Mouse (Mus musculus) liver, embryonic 14.5 days (tissue): ENCODE data around the gene Tmed3. TPM values are rescaled to one million over a fixed set of nuclear protein-coding genes. Genes with fewer than 3 reads are reported as not detected.
A peak's percentile ranks its signal among the peaks of the same experiment; 100 is the strongest.

ENCODE experiments used
- ATAC-seq: fragments of 200-750 bp; cut with Nextera tagmentation; 2 replicates; pipeline ENCODE4 v1.8.0; 2017; ENCODE audit warnings: moderate number of reproducible peaks, mild to moderate bottlenecking, moderate library complexity; ENCODE audit not compliant: insufficient read depth
- DNase-seq, 3 experiments: peaks; one replicate each; pipeline ENCODE4 v3.0.0-alpha.2; 2012 to 2013; ENCODE audit warnings: low read depth in 3 of 3, low spot score in 3 of 3
- H3K27ac ChIP-seq: fragments of 300-500 bp; sonication (generic); 2 replicates; pipeline ENCODE4 v1.5.1; 2014; ENCODE audit warnings: moderate library complexity, mild to moderate bottlenecking, control low read depth, inconsistent platforms
- H3K27me3 ChIP-seq: fragments of 300-500 bp; sonication (generic); 2 replicates; pipeline ENCODE4 v1.6.1; 2014; ENCODE audit warnings: mild to moderate bottlenecking, low read length, moderate library complexity; ENCODE audit not compliant: control insufficient read depth, insufficient read depth
- H3K36me3 ChIP-seq: fragments of 300-500 bp; sonication (generic); replicated peaks from 2 replicates; pipeline ENCODE4 v1.6.1; 2014; ENCODE audit warnings: low read depth; ENCODE audit not compliant: control insufficient read depth, insufficient read depth
- H3K4me1 ChIP-seq, 2 experiments: fragments of 200-500 bp in 1 of 2; fragments of 300-500 bp in 1 of 2; sonication (generic) in 1 of 2; replicated peaks; 2 replicates each; pipeline ENCODE4 v1.6.1; 2012 to 2014; ENCODE audit warnings: antibody characterized with exemption in 1 of 2, inconsistent platforms in 1 of 2, low read length in 1 of 2; ENCODE audit not compliant: control insufficient read depth in 2 of 2, insufficient read depth in 2 of 2
- H3K4me2 ChIP-seq: fragments of 300-500 bp; sonication (generic); 2 replicates; pipeline ENCODE4 v1.6.1; 2014; ENCODE audit warnings: low read depth, mild to moderate bottlenecking, control low read depth, moderate library complexity
- H3K4me3 ChIP-seq, 2 experiments: fragments of 200-500 bp in 1 of 2; fragments of 300-500 bp in 1 of 2; sonication (generic) in 1 of 2; 2 replicates each; pipeline ENCODE4 v1.5.1; 2012 to 2014; ENCODE audit warnings: low read depth in 2 of 2, low read length in 2 of 2, mild to moderate bottlenecking in 2 of 2, control low read depth in 1 of 2, inconsistent platforms in 1 of 2, moderate library complexity in 1 of 2; ENCODE audit not compliant: insufficient read depth in 1 of 2
- H3K9ac ChIP-seq: fragments of 300-500 bp; sonication (generic); replicated peaks from 2 replicates; pipeline ENCODE4 v1.6.1; 2014; ENCODE audit warnings: mild to moderate bottlenecking, control low read depth, moderate library complexity
- H3K9me3 ChIP-seq: fragments of 300-500 bp; sonication (generic); 2 replicates; pipeline ENCODE4 v1.6.1; 2016; ENCODE audit warnings: low read length, mixed read lengths; ENCODE audit not compliant: control insufficient read depth
- CTCF ChIP-seq: IDR thresholded peaks from 2 replicates; pipeline ENCODE4 v1.5.1; 2016; ENCODE audit warnings: antibody characterized with exemption, low read depth, control low read depth
- EP300 ChIP-seq: IDR thresholded peaks from 2 replicates; pipeline ENCODE4 v1.6.1; 2016; ENCODE audit warnings: antibody characterized with exemption, low read depth
- WGBS: fragments of 180-500 bp; shearing (Covaris S2); extraction: QIAGEN DNeasy Blood & Tissue Kit; methylation state at CpG from one replicate; pipeline ENCODE4 v1.1.7; 2014; ENCODE audit not compliant: insufficient replicate concordance; 5-methylcytosine and 5-hydroxymethylcytosine counted together
- polyA plus RNA-seq, 2 experiments: library from polyadenylated mRNA; depleted of rRNA in 1 of 2; stranded (reverse) in 1 of 2; unstranded in 1 of 2; fragments of >200 nt; fragmentation: Nextera tagmentation in 1 of 2; extraction: Ambion mirVana in 1 of 2; gene quantifications; 2 replicates each; pipeline versions ENCODE4 v1.2.1 to v1.2.3; 2012 to 2014

The Tmed3 gene
- polyA plus RNA-seq (2012; rRNA removed) (20.7 and 21.5 TPM in 2 replicates), polyA plus RNA-seq (2014; fragmentation: Nextera tagmentation; extraction: Ambion mirVana) (39.1 and 39.4 TPM in 2 replicates)

GRCm38 (mm10) chr9:89704265-89705196 is at the start of gene Tmed3:
Gene Tmed3 (minus strand): TSS chr9:89705068.
- Histone ChIP-seq H3K4me1 (peaks cover 2 to 9% of the 10 kb centered on the region in 2 experiments; a peak in 3 of 4 replicates), H3K4me2 (peak within 1 kb of the TSS; percentile 89), H3K9me3 (no peaks in the 10 kb centered on the region), H3K9ac (peak within 1 kb of the TSS; percentile 78), H3K27me3 (no peaks in the 10 kb centered on the region), H3K27ac (peak within 1 kb of the TSS; percentile 21), H3K36me3 (no peaks in the 10 kb centered on the region), H3K4me3 (peak within 1 kb of the TSS; percentile 67 to 76)
- peak; percentile 47 for TF ChIP-seq CTCF
- no peak for TF ChIP-seq EP300
- peak; percentile 98 for ATAC-seq
- peak; percentile 70 to 73 (median 72) for DNase-seq
- 1% methylated on average over 52 of the region's 52 CpGs for WGBS

DNA sequence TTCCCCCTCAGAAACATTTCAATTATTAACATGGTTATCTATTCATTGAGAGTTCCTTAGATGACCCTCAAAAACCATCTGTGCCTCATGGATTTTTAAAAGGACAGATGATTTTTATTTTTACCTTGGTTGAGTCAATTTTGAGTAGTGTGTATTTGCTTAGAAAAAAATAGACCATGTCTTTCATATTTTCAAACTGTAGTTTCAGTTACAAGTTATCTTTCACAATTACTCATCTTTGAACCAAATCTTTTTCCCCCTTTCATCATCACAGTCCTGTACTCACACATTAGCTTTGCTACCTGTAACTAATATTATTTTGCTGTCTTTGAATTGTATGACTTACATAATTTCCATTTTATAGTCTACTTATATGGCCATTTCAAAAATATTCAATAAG is 35.2 kb upstream of the Tmed3 start:
- no peak overlapping the region for H3K4me3 ChIP-seq
- no peaks in the 10 kb centered on the region for H3K4me1 ChIP-seq
- ATAC-seq, result no peak
- H3K36me3 ChIP-seq, result no peaks in the 10 kb centered on the region
- no peaks in the 10 kb centered on the region for H3K9me3 ChIP-seq
- no peak overlapping the region for H3K4me2 ChIP-seq
- TF ChIP-seq EP300, result no peak
- TF ChIP-seq CTCF, result no peak
- H3K27me3 ChIP-seq, result no peaks in the 10 kb centered on the region
- DNase-seq, result no peak
- no peak overlapping the region for H3K27ac ChIP-seq
- no peak overlapping the region for H3K9ac ChIP-seq

GRCm38 (mm10) chr9:89738295-89738694 is 33.4 kb upstream of the Tmed3 start, which contains the start of gene Ankrd34c:
Gene Ankrd34c (minus strand): TSS chr9:89738475.
- ATAC-seq, result no peak
- H3K27me3 ChIP-seq, result no peaks in the 10 kb centered on the region
- TF ChIP-seq CTCF, result no peak
- TF ChIP-seq EP300, result no peak
- no peak within 1 kb of the TSS for H3K4me3 ChIP-seq
- H3K9me3 ChIP-seq, result no peaks in the 10 kb centered on the region
- H3K4me2 ChIP-seq, result no peak within 1 kb of the TSS
- DNase-seq, result no peak
- no peaks in the 10 kb centered on the region for H3K4me1 ChIP-seq
- no peaks in the 10 kb centered on the region for H3K36me3 ChIP-seq
- no peak within 1 kb of the TSS for H3K9ac ChIP-seq
- 4% methylated on average over 8 of the region's 8 CpGs for WGBS
- H3K27ac ChIP-seq, result no peak within 1 kb of the TSS

GRCm38 (mm10) chr9:89737888-89738287 is 33.0 kb upstream of the Tmed3 start:
- H3K36me3 ChIP-seq, result no peaks in the 10 kb centered on the region
- no peaks in the 10 kb centered on the region for H3K9me3 ChIP-seq
- no peak overlapping the region for H3K4me2 ChIP-seq
- H3K9ac ChIP-seq, result no peak overlapping the region
- H3K4me3 ChIP-seq, result no peak overlapping the region
- ATAC-seq (no peak), DNase-seq (no peak)
- no peaks in the 10 kb centered on the region for H3K4me1 ChIP-seq
- no peak overlapping the region for H3K27ac ChIP-seq
- no peak for TF ChIP-seq CTCF
- TF ChIP-seq EP300, result no peak
- H3K27me3 ChIP-seq, result no peaks in the 10 kb centered on the region
- WGBS, result 10% methylated on average over 6 of the region's 6 CpGs

DNA sequence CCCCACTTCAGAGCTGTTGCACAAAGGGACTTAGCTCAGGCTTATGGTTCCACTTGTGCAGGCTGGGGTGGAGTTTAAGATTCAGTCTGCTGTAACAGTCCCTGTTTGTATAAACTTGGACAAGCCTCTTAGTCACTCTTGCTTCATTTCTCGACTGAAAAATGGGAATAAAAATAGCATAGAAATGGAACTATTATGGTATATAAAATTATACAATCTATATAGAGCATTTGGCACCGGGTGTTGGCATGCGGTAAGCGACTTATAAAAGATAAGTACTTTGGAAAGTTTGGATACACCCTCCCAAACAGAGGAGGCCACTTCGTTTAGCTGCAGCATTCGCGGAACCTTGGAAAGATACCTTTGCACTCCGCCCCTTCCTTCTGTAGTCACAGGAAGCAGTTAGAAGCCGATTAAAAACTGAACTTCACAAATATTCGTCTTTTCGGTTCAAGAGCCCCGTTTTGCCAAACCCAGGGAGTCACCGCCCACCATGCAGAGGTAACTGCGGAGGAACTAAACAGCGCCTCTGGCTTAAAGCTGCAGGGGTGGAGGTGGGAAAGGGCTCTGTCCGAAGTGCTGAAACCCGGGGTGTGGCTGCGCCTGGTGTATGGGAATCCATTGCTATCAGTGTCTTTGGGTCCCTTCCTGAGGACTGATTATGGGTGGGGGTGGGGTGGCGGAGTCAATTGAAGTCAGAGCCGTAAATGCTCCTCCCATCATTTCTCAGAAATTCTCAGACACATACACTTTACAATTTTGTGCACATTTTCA is 32.3 kb upstream of the Tmed3 start:
- ATAC-seq, result no peak
- H3K9me3 ChIP-seq, result no peaks in the 10 kb centered on the region
- WGBS, result 9% methylated on average over 20 of the region's 20 CpGs

More for the DNA sequence above, 32.3 kb upstream of the Tmed3 start:
- Histone ChIP-seq H3K4me3 (no peak overlapping the region), H3K27me3 (no peaks in the 10 kb centered on the region), H3K4me2 (no peak overlapping the region), H3K4me1 (no peaks in the 10 kb centered on the region), H3K27ac (no peak overlapping the region), H3K36me3 (no peaks in the 10 kb centered on the region), H3K9ac (no peak overlapping the region)
- TF ChIP-seq EP300 (no peak), CTCF (no peak)
- peak in 2 of 3 experiments; percentile 0 to 4 for DNase-seq
